Mouse (Mus musculus) myocyte (in vitro differentiated cells): ENCODE measurements around the gene Fra10ac1. TPM values are rescaled to one million over a fixed set of nuclear protein-coding genes. Genes with fewer than 3 reads are reported as not detected.

Experiments
- H3K27me3 ChIP-seq: one replicate; pipeline ENCODE4 v1.6.1; 2011; ENCODE audit not compliant: control insufficient read depth, insufficient read depth, insufficient read length
- H3K36me3 ChIP-seq: one replicate; pipeline ENCODE4 v1.6.1; 2011; ENCODE audit not compliant: control insufficient read depth, insufficient read depth
- H3K4me2 ChIP-seq: one replicate; pipeline ENCODE4 v1.6.1; 2011; ENCODE audit warnings: low read depth, control low read depth
- H3K4me3 ChIP-seq: one replicate; pipeline ENCODE4 v1.5.1; 2011; ENCODE audit warnings: mild to moderate bottlenecking, control low read depth, moderate library complexity
- H3K79me2 ChIP-seq: one replicate; pipeline ENCODE4 v1.6.1; 2011; ENCODE audit not compliant: control insufficient read depth, insufficient read depth
- H3ac ChIP-seq: one replicate; pipeline ENCODE4 v1.6.1; 2011; ENCODE audit not compliant: control insufficient read depth, insufficient read length
- CEBPB ChIP-seq: IDR thresholded peaks from 2 replicates; pipeline ENCODE4 v1.6.1; 2011; ENCODE audit warnings: mild to moderate bottlenecking, moderate library complexity; ENCODE audit not compliant: poor library complexity, insufficient read depth, severe bottlenecking
- E2F4 ChIP-seq: IDR thresholded peaks from one replicate; pipeline ENCODE4 v1.6.1; 2011; ENCODE audit warnings: mild to moderate bottlenecking, control low read depth, moderate library complexity; ENCODE audit not compliant: insufficient read depth
- MAX ChIP-seq: IDR thresholded peaks from one replicate; pipeline ENCODE4 v1.6.1; 2011; ENCODE audit warnings: low read depth, mild to moderate bottlenecking, control low read depth
- MYOD1 ChIP-seq, 3 experiments: IDR thresholded peaks; one replicate each; pipeline ENCODE4 v1.6.1; 2011; ENCODE audit warnings: control low read depth in 2 of 3, low read depth in 2 of 3, mild to moderate bottlenecking in 2 of 3, moderate library complexity in 1 of 3; ENCODE audit not compliant: insufficient read length in 2 of 3, control insufficient read depth in 1 of 3
- MYOG ChIP-seq, 3 experiments: IDR thresholded peaks; one replicate each; pipeline ENCODE4 v1.6.1; 2011; ENCODE audit warnings: control low read depth in 2 of 3, low read depth in 2 of 3, mild to moderate bottlenecking in 2 of 3; ENCODE audit not compliant: insufficient read length in 2 of 3, control insufficient read depth in 1 of 3, insufficient read depth in 1 of 3
- POLR2A ChIP-seq: IDR thresholded peaks from one replicate; pipeline ENCODE4 v1.6.1; 2011; ENCODE audit warnings: low read depth, mild to moderate bottlenecking, control low read depth, moderate library complexity; ENCODE audit not compliant: insufficient read length
- POLR2AphosphoS2 ChIP-seq: IDR thresholded peaks from one replicate; pipeline ENCODE4 v1.6.1; 2011; ENCODE audit warnings: low read depth, control low read depth; ENCODE audit not compliant: insufficient read length
- REST ChIP-seq: IDR thresholded peaks from one replicate; pipeline ENCODE4 v1.6.1; 2011; ENCODE audit warnings: mild to moderate bottlenecking, control low read depth, moderate library complexity; ENCODE audit not compliant: insufficient read depth, insufficient read length
- SRF ChIP-seq: IDR thresholded peaks from one replicate; pipeline ENCODE4 v1.6.1; 2011; ENCODE audit warnings: low read depth; ENCODE audit not compliant: control insufficient read depth, insufficient read length
- TCF12 ChIP-seq: IDR thresholded peaks from one replicate; pipeline ENCODE4 v1.6.1; 2011; ENCODE audit warnings: mild to moderate bottlenecking, control low read depth; ENCODE audit not compliant: poor library complexity, insufficient read depth, severe bottlenecking
- TCF3 ChIP-seq: IDR thresholded peaks from one replicate; pipeline ENCODE4 v1.6.1; 2011; ENCODE audit warnings: low read depth, control low read depth; ENCODE audit not compliant: insufficient read length
- USF1 ChIP-seq: IDR thresholded peaks from one replicate; pipeline ENCODE4 v1.6.1; 2011; ENCODE audit warnings: low read depth, mild to moderate bottlenecking, control low read depth, moderate library complexity
- polyA plus RNA-seq: library from polyadenylated mRNA; unstranded; fragments of >200 nt; fragmentation: generic; extraction: Trizol; gene quantifications from one replicate; pipeline ENCODE4 v1.2.1, GENCODE M21; 2012; ENCODE audit warnings: missing spikeins

The Fra10ac1 gene
- polyA plus RNA-seq, 1 experiment: 6.5 TPM

DNA sequence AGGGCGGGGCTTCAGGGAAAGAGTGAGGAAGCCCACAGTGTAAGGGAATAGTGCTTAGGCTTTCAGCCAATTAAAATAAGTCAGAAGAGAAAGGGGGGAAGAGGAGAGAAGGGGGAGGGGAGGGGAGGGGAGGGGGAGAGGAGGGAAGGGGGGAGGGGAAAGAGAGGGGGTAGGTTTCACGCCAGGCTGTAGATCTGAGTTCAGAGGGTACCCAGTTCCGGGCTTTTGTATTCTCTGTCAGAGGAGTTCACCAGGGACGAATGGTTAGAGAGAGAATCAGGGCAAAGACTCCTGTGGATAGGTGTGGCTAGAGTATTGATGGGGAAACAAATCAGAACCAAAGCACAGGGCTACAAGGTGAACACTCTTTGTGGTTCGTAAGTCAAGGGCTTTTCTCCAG lies 12.6 kb upstream of the Fra10ac1 start:
- Histone ChIP-seq H3K4me3 (no peak overlapping the region), H3ac (no peak overlapping the region), H3K27me3 (peaks cover 12% of the 10 kb centered on the region), H3K79me2 (no peaks in the 10 kb centered on the region), H3K36me3 (no peaks in the 10 kb centered on the region), H3K4me2 (no peak overlapping the region)
- TF ChIP-seq MAX (no peak), MYOD1 (IDR thresholded peaks at IDR 0.05; ENCODE audit: control insufficient read depth in 1 of 3, insufficient read length in 2 of 3, low read depth in 2 of 3) (no peak), CEBPB (no peak)

DNA sequence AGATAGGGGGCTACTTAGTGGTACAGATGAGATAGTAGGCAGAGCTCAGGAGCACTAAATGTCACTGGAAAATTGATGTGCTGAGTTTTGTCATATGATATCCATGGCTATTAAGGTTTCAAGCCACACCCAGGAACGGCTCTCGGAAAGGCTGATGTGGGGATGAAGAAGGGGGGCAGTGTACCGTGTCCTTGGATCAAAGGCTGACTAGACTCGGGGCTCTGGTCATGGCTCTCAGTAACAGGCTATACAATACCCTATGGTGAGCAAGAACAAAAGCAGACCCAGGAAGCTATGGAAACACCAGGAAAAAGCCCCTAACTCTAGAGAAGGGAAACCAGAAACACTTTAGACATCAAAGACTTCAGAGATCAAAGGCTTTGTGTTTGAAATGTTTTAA lies 8.6 kb upstream of the Fra10ac1 start:
- TF ChIP-seq MAX: no peak
- no peak for TF ChIP-seq USF1
- TF ChIP-seq MYOD1 (IDR thresholded peaks at IDR 0.05; ENCODE audit: control insufficient read depth in 1 of 3, insufficient read length in 2 of 3, low read depth in 2 of 3): no peak
- TF ChIP-seq POLR2AphosphoS2: no peak
- no peak for TF ChIP-seq CEBPB
- no peak for TF ChIP-seq E2F4
- TF ChIP-seq POLR2A: no peak
- TF ChIP-seq REST: no peak
- no peak for TF ChIP-seq TCF12
- no peak for TF ChIP-seq SRF
- TF ChIP-seq MYOG (IDR thresholded peaks at IDR 0.05; ENCODE audit: control insufficient read depth in 1 of 3, insufficient read depth in 1 of 3, insufficient read length in 2 of 3, low read depth in 2 of 3): no peak
- no peak for TF ChIP-seq TCF3
- H3K4me3 ChIP-seq: no peak overlapping the region
- H3K79me2 ChIP-seq: no peaks in the 10 kb centered on the region
- no peaks in the 10 kb centered on the region for H3K36me3 ChIP-seq
- H3ac ChIP-seq: no peak overlapping the region
- H3K4me2 ChIP-seq: no peak overlapping the region
- peaks cover 6% of the 10 kb centered on the region for H3K27me3 ChIP-seq

DNA sequence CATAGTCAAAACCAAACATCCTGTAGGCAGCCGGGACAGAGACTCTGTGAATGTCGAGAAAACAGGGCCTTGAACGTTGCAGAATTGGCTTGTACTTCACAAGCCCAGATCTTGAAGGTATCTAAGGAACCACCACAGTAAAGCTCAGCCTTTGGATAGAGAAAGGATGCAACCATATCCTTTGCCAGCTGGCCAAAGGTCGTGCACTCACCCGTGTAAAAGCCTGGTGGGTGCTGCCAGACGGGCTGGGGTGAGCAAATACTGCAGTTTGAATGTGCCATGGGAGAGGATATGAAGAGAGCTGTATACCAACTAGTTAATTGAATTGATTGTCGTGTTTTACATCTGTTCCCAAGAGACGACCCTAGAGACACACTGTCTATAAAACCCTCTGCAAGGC lies 8.1 kb upstream of the Fra10ac1 start:
- no peak overlapping the region for H3K4me3 ChIP-seq

DNA sequence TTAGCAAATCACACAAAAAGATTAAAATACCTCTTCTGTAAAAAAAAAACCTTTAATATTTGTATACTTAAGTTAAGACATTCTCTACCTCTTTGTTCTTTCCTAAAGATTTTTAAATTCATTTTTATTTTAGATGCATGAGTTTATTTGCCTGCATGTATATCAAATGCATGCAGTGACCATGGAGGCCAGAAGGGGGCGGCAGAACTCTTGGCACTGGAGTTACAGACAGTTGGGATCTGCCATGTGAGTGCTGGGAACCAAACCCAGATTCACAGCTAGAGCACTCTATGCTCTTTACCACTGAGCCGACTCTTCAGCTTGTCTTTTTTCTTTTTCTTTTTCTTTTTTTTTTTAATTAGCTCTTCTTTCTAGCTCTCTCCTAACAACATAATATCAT lies 4.7 kb upstream of the Fra10ac1 start:
- H3K36me3 ChIP-seq: no peaks in the 10 kb centered on the region
- H3K4me2 ChIP-seq: no peak overlapping the region
- no peak overlapping the region for H3K4me3 ChIP-seq
- H3K79me2 ChIP-seq: no peaks in the 10 kb centered on the region
- H3ac ChIP-seq: no peak overlapping the region
- TF ChIP-seq MYOG (IDR thresholded peaks at IDR 0.05; ENCODE audit: control insufficient read depth in 1 of 3, insufficient read depth in 1 of 3, insufficient read length in 2 of 3, low read depth in 2 of 3): no peak
- TF ChIP-seq TCF3: no peak
- TF ChIP-seq MAX: no peak
- no peak for TF ChIP-seq CEBPB
- no peak for TF ChIP-seq POLR2A
- peaks cover under 1% of the 10 kb centered on the region for H3K27me3 ChIP-seq

More for the DNA sequence above, 8.1 kb upstream of the Fra10ac1 start:
- no peaks in the 10 kb centered on the region for H3K36me3 ChIP-seq
- H3ac ChIP-seq: no peak overlapping the region
- no peaks in the 10 kb centered on the region for H3K79me2 ChIP-seq
- peaks cover 6% of the 10 kb centered on the region for H3K27me3 ChIP-seq
- H3K4me2 ChIP-seq: no peak overlapping the region
- TF ChIP-seq MYOG (IDR thresholded peaks at IDR 0.05; ENCODE audit: control insufficient read depth in 1 of 3, insufficient read depth in 1 of 3, insufficient read length in 2 of 3, low read depth in 2 of 3) (no peak), E2F4 (no peak), MAX (no peak), TCF3 (no peak), CEBPB (no peak), POLR2AphosphoS2 (no peak), POLR2A (no peak), MYOD1 (IDR thresholded peaks at IDR 0.05; ENCODE audit: control insufficient read depth in 1 of 3, insufficient read length in 2 of 3, low read depth in 2 of 3) (no peak), SRF (no peak), TCF12 (no peak), USF1 (no peak), REST (no peak)

DNA sequence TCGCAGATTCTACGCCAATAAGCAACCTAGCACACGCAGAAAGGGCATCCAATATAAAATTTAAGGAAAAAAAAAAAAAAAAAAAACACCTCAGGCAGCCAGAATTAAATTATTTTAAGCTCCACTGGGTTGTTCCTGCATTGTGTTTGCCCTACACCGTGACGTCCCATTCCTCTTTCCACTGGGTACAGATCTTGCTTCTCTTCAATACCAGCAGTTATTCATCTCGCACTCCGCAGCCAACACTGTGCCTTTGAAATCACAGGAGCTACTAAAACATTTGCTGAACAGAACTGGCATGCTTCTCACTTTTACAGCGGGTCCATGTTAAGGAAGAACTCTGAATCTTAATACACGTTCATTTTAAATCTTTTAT lies 717 bp upstream of the Fra10ac1 start:
- no peak for TF ChIP-seq SRF
- TF ChIP-seq TCF12: no peak
- no peak for TF ChIP-seq MYOD1 (IDR thresholded peaks at IDR 0.05; ENCODE audit: control insufficient read depth in 1 of 3, insufficient read length in 2 of 3, low read depth in 2 of 3)
- no peak for TF ChIP-seq MAX
- TF ChIP-seq POLR2AphosphoS2: no peak
- no peak for TF ChIP-seq CEBPB
- no peak for TF ChIP-seq E2F4
- no peak for TF ChIP-seq USF1
- no peak for TF ChIP-seq MYOG (IDR thresholded peaks at IDR 0.05; ENCODE audit: control insufficient read depth in 1 of 3, insufficient read depth in 1 of 3, insufficient read length in 2 of 3, low read depth in 2 of 3)
- no peak for TF ChIP-seq POLR2A
- TF ChIP-seq TCF3: no peak
- TF ChIP-seq REST: no peak
- peak overlapping the region; percentile 51 for H3K4me3 ChIP-seq
- no peak overlapping the region for H3ac ChIP-seq

More for the DNA sequence above, 717 bp upstream of the Fra10ac1 start:
- H3K4me2 ChIP-seq: peak overlapping the region; percentile 97
- H3K36me3 ChIP-seq: no peaks in the 10 kb centered on the region
- no peaks in the 10 kb centered on the region for H3K27me3 ChIP-seq
- H3K79me2 ChIP-seq: no peaks in the 10 kb centered on the region
